Mouse (Mus musculus): ENCODE results near the gene Osbp.
"Not testable (repeated sequence)": the region's sequence is repeated elsewhere in the genome, so short reads cannot be mapped to it uniquely, and the experiment has no call there.

- TF ChIP-seq POLR2A (IDR thresholded peaks at IDR 0.05; ENCODE audit: low read depth, low read length); CTCF (IDR thresholded peaks at IDR 0.05; ENCODE audit: extremely low read depth, insufficient read length, insufficient replicate concordance, low read depth, low read length): not testable (repeated sequence)
Observed at GRCm38 (mm10) chr19:11984614-11985013, 18.9 kb downstream of the Osbp start.
